Mouse (Mus musculus) stomach, postnatal 0 days (tissue): Measurements from ENCODE around the gene Odf2. TPM values are rescaled to one million over a fixed set of nuclear protein-coding genes. Genes with fewer than 3 reads are reported as not detected.
A peak's percentile ranks its signal among the peaks of the same experiment; 100 is the strongest.

ENCODE experiments used
- ATAC-seq: fragments of 200-750 bp; cut with Nextera tagmentation; 2 replicates; pipeline ENCODE4 v1.8.0; 2017; ENCODE audit not compliant: low FRiP score, low TSS enrichment
- DNase-seq: peaks from one replicate; pipeline ENCODE4 v3.0.0-alpha.2; 2016; ENCODE audit warnings: low spot score
- H3K27ac ChIP-seq: fragments of 300-500 bp; sonication (generic); replicated peaks from 2 replicates; pipeline ENCODE4 v1.5.1; 2014; ENCODE audit warnings: mild to moderate bottlenecking, control low read depth
- H3K27me3 ChIP-seq: fragments of 300-500 bp; sonication (generic); 2 replicates; pipeline ENCODE4 v1.6.1; 2014; ENCODE audit warnings: low read length; ENCODE audit not compliant: control insufficient read depth, insufficient read depth
- H3K36me3 ChIP-seq: fragments of 300-500 bp; sonication (generic); 2 replicates; pipeline ENCODE4 v1.6.1; 2014; ENCODE audit warnings: low read length, mixed read lengths; ENCODE audit not compliant: control insufficient read depth, insufficient read depth
- H3K4me1 ChIP-seq: fragments of 300-500 bp; sonication (generic); replicated peaks from 2 replicates; pipeline ENCODE4 v1.6.1; 2014; ENCODE audit warnings: antibody characterized with exemption; ENCODE audit not compliant: control insufficient read depth, insufficient read depth
- H3K4me2 ChIP-seq: fragments of 300-500 bp; sonication (generic); replicated peaks from 2 replicates; pipeline ENCODE4 v1.6.1; 2014; ENCODE audit warnings: low read depth, mild to moderate bottlenecking, control low read depth, moderate library complexity
- H3K4me3 ChIP-seq: fragments of 300-500 bp; sonication (generic); 2 replicates; pipeline ENCODE4 v1.5.1; 2014; ENCODE audit warnings: low read depth, low read length, control low read depth
- H3K9ac ChIP-seq: fragments of 300-500 bp; sonication (generic); 2 replicates; pipeline ENCODE4 v1.6.1; 2014; ENCODE audit warnings: mild to moderate bottlenecking, low read length, control low read depth, mixed read lengths
- H3K9me3 ChIP-seq: fragments of 300-500 bp; sonication (generic); 2 replicates; pipeline ENCODE4 v1.6.1; 2016; ENCODE audit warnings: low read length; ENCODE audit not compliant: control insufficient read depth
- CTCF ChIP-seq: IDR thresholded peaks from 2 replicates; pipeline ENCODE4 v1.5.1; 2016; ENCODE audit warnings: antibody characterized with exemption, low read depth, mild to moderate bottlenecking, moderate library complexity
- EP300 ChIP-seq: optimal IDR thresholded peaks from 2 replicates; pipeline ENCODE3; 2016; ENCODE audit warnings: antibody characterized with exemption
- WGBS: fragments of 180-500 bp; shearing (Covaris S2); extraction: QIAGEN DNeasy Blood & Tissue Kit; methylation state at CpG from one replicate; pipeline ENCODE4 v1.1.7; 2014; 5-methylcytosine and 5-hydroxymethylcytosine counted together
- polyA plus RNA-seq: library from polyadenylated mRNA; unstranded; fragments of >200 nt; fragmentation: Nextera tagmentation; extraction: Ambion mirVana; gene quantifications from 2 replicates; pipeline ENCODE4 v1.2.1, GENCODE M21; 2015

Odf2 gene
- polyA plus RNA-seq, 1 experiment from 2014 or later: 22.6 TPM

DNA sequence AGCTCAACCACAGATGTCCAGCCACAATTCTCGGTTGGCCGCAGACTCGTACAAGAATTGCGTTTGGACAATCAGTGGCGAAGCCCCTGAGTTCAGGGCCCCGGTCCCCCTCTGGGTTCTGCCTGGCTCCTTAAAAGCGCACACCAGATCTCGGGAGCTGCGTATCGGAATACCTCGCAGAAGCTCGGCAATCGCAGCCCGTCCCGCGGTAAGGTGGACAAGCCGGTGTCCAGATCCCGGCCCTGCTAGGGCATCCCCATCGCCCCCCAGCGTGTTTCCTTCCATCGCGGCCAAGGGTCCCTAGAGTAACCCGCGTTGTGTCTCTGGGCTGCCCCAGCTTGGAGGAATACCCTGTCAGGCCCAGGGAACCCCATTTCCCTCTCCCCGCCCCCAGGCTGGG is 43.4 kb upstream of the Odf2 start:
- Histone ChIP-seq H3K36me3 (peaks cover 12% of the 10 kb centered on the region), H3K9ac (no peak overlapping the region), H3K27ac (no peak overlapping the region), H3K4me1 (no peaks in the 10 kb centered on the region), H3K4me2 (no peak overlapping the region), H3K9me3 (no peaks in the 10 kb centered on the region), H3K4me3 (no peak overlapping the region), H3K27me3 (peaks cover 8% of the 10 kb centered on the region; the same call in 1 of the 2 replicates)
- ATAC-seq (no peak), DNase-seq (no peak)
- TF ChIP-seq EP300 (no peak), CTCF (no peak)
- 41% methylated on average over 25 of the region's 25 CpGs for WGBS

DNA sequence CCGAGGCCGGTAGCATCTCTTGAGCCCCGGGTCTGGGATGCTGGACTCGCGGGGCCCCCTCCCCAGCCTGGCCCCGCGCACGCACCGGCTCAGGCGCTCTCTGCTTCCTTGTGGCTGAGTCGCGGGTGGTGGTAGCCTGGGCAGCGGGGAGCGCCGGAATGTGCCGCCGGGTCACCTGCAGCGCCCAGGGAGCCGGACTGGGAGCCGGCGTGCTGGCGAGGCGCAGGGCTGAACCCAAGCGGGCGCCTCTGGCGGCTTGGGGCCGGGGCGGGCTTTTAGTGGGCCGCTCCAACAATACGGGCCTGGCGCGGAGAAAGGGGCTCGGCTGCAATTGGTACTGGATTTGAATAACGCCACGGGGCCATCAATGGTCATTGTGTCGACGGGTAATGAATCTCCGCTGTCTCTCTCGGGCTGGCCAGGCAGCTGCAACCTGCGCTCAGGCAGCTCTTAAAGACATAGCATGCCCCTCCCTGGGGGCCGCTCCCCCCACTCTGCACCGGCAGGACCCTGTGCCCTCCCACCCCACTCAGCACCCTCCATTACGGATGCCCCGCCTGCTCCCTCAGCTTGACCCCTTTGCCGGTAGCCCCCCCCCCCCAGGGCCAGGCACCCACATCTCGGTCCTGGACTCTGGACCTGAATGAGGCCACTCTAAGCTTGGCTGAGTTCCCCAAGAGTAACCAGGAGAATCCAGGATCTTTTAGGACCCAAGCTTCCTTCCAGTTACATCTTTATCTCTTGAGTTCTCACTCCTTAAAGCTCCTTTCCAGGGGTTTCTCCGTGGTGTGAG is 42.8 kb upstream of the Odf2 start:
- Histone ChIP-seq H3K27ac (no peak overlapping the region), H3K27me3 (peaks cover 8% of the 10 kb centered on the region; the same call in 1 of the 2 replicates), H3K4me2 (no peak overlapping the region), H3K9ac (0 out of 2 replicates have a peak overlapping the region, but pooled peaks have one; percentile 4), H3K9me3 (no peaks in the 10 kb centered on the region), H3K4me3 (no peak overlapping the region), H3K36me3 (peaks cover 12% of the 10 kb centered on the region), H3K4me1 (no peaks in the 10 kb centered on the region)
- 23% methylated on average over 47 of the region's 47 CpGs for WGBS
- ATAC-seq: no peak
- no peak for TF ChIP-seq CTCF
- no peak for TF ChIP-seq EP300
- no peak for DNase-seq

DNA sequence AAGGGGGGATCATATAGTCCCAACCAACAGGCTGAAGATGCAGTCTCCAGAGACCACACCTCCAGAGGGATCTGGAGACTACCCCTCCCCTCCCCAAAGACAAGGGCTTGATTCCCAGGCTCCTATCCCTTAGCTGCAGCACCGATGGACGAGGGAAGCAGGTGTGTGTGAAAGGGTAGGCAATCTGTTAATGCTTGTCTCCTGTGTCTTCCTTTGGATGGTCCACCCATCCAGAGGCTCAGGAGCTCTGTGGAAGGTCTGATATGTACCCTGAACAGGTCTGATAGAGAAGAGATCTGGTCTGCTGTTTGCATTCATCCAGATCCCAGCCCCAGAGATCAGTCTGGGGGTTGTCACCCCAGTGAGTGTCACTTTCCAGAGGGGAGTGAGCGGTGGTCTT is 42.1 kb upstream of the Odf2 start:
- no peaks in the 10 kb centered on the region for H3K9me3 ChIP-seq
- no peak overlapping the region for H3K9ac ChIP-seq
- no peak overlapping the region for H3K4me3 ChIP-seq
- H3K36me3 ChIP-seq: peaks cover 10% of the 10 kb centered on the region; the same call in 1 of the 2 replicates
- DNase-seq: no peak
- H3K27me3 ChIP-seq: peaks cover 8% of the 10 kb centered on the region; the same call in 1 of the 2 replicates
- H3K4me1 ChIP-seq: no peaks in the 10 kb centered on the region
- no peak for TF ChIP-seq EP300
- TF ChIP-seq CTCF: no peak
- no peak for ATAC-seq
- 53% methylated on average over 3 of the region's 3 CpGs for WGBS
- H3K4me2 ChIP-seq: no peak overlapping the region
- no peak overlapping the region for H3K27ac ChIP-seq

DNA sequence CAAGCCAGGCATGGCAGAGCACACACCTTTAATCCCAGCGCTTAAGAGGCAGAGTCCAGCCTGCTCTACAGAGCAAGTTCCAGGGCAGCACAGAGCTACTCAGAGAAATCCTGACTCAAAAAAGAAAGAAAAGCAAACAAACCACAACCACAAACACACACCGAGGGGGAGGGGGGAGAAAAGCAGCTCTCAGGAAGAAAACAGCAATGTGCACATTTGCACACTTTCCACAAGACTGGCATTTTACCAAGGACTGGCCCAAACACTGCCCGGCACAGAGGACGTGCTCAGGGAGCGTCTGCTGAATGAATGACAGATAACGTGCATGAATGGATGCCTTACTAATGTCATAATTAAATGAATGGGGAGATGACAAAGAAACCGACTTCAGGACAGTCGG is 40.0 kb upstream of the Odf2 start:
- Histone ChIP-seq H3K4me3 (no peak overlapping the region), H3K27me3 (peaks cover 8% of the 10 kb centered on the region; the same call in 1 of the 2 replicates), H3K27ac (no peak overlapping the region), H3K4me1 (no peaks in the 10 kb centered on the region), H3K36me3 (no peaks in the 10 kb centered on the region), H3K9me3 (no peaks in the 10 kb centered on the region), H3K9ac (no peak overlapping the region), H3K4me2 (no peak overlapping the region)
- ATAC-seq (no peak), DNase-seq (no peak)
- 54% methylated on average over 8 of the region's 8 CpGs for WGBS
- TF ChIP-seq EP300: no peak
- no peak for TF ChIP-seq CTCF

DNA sequence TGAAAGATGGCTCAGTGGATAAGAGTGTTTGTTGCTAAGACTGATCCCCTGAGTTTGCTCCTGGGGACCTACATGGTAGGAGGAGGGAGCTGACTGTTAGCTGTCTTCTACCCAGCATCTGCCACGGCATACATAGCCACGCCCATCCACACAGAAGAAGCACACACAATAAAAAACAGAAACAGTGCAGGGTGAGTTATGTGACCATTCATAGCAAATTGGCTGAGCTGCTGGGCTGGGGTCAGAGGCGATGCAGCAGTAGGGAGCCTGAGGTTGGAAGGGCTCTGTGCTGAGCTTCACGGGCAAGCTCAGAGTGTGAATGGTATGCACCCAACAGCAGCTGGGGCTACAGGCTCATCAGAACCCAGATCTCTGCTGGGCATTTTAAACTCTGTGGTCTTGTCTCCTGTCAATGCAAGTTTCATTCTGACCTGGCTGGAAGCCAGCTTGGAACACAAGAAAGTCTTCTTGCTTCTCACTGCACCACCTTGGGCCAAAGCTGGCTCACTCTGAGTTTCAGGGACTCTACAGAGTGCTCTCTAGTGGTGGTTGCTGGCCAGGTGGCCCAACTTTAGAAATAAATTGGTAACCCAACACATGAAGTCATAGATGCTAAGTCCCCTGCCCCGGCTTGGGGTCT is 39.1 kb upstream of the Odf2 start:
- Histone ChIP-seq H3K4me1 (no peaks in the 10 kb centered on the region), H3K36me3 (no peaks in the 10 kb centered on the region), H3K27me3 (peaks cover 7% of the 10 kb centered on the region; the same call in 1 of the 2 replicates), H3K4me3 (no peak overlapping the region), H3K9ac (no peak overlapping the region), H3K4me2 (no peak overlapping the region), H3K27ac (no peak overlapping the region), H3K9me3 (no peaks in the 10 kb centered on the region)
- TF ChIP-seq EP300 (no peak), CTCF (peak; percentile 15)
- WGBS: 45% methylated on average over 5 of the region's 5 CpGs
- ATAC-seq (no peak), DNase-seq (no peak)
